Mouse (Mus musculus) cortical plate, adult 2 months (tissue): ENCODE results near the gene Cbx1.

ENCODE experiments used
- CTCF ChIP-seq: fragments of 200-500 bp; IDR thresholded peaks from 2 replicates; pipeline ENCODE4 v1.5.1; 2011; ENCODE audit warnings: mild to moderate bottlenecking, control low read depth, low read length; ENCODE audit not compliant: insufficient read depth; ENCODE audit errors: extremely low read depth
- POLR2A ChIP-seq: fragments of 200-500 bp; IDR thresholded peaks from 2 replicates; pipeline ENCODE4 v1.6.1; 2011; ENCODE audit warnings: mild to moderate bottlenecking, low read length, control low read depth; ENCODE audit not compliant: insufficient read depth; ENCODE audit errors: extremely low read depth

DNA sequence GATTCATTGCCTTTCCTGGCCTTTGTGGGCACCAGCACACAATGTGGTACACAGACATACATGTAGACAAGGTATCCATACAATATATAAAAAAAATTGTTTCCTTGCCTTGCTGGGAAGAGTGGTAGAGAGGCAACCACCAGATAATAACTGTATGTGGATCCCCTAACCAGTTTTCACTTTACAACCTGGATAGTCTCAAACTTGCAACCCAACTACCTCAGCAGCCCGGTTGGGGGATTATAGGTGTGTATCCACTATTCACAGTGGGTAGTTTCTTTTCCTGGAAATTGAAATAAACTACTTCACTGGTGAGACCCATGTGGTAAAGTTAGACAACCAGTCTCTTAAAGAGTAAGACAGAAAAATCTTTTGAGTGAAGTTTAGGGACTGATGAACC, 27.6 kb downstream of the Cbx1 start:
- TF ChIP-seq POLR2A (no peak), CTCF (no peak)
